Mouse (Mus musculus): ENCODE results near the gene Slc7a6. TPM values are rescaled to one million over a fixed set of nuclear protein-coding genes. Genes with fewer than 3 reads are reported as not detected.
"Not testable (repeated sequence)": the region's sequence is repeated elsewhere in the genome, so short reads cannot be mapped to it uniquely, and the experiment has no call there.

Slc7a6 gene
- polyA plus RNA-seq, 1 experiment from 2014 or later, result 63.8 TPM

- no peaks in the 10 kb centered on the region for H3K9me3 ChIP-seq
- peaks cover 83% of the 10 kb centered on the region for H3K36me3 ChIP-seq
Measured at GRCm38 (mm10) chr8:106198741-106199140, 30.1 kb downstream of the Slc7a6 start.

DNA sequence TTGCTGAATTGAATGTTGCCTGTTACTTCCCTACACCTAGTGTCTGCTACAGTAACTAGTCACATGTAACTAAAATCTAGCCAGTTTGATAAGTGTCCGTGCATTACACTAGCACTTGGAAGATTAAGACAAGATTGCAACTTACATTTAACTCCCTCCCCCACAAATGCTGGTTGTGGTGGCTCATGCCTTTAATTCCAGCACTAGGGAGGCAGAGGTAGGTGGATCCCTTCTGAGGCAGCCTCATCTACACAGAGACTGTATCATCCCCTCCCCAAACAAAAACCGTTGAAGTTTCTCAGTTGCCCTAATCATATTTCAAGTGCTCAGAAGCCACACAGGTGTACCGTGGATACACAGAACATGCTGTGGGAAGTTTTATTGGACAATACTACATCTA, 30.9 kb downstream of the Slc7a6 start:
- not testable (repeated sequence) for H3K4me2 ChIP-seq (replicated peaks); H3K4me3 ChIP-seq; H3K4me1 ChIP-seq; ATAC-seq (ENCODE audit: low FRiP score, low read depth); H3K27ac ChIP-seq (replicated peaks); H3K27me3 ChIP-seq; H3K9ac ChIP-seq (replicated peaks); H3K9me3 ChIP-seq
- H3K36me3 ChIP-seq, result peaks cover 81% of the 10 kb centered on the region
- WGBS, result 89% methylated on average over 3 of the region's 3 CpGs

More at GRCm38 (mm10) chr8:106198741-106199140, 30.1 kb downstream of the Slc7a6 start:
- Histone ChIP-seq H3K9ac (replicated peaks) (no peak overlapping the region), H3K4me1 (peaks cover 3% of the 10 kb centered on the region; the same call in 1 of the 2 replicates), H3K27me3 (no peaks in the 10 kb centered on the region), H3K4me2 (replicated peaks) (no peak overlapping the region), H3K4me3 (no peak overlapping the region), H3K27ac (replicated peaks) (no peak overlapping the region)
- no peak for ATAC-seq (ENCODE audit: low FRiP score, low read depth)
- 9% methylated on average over 1 of the region's 1 CpGs for WGBS

DNA sequence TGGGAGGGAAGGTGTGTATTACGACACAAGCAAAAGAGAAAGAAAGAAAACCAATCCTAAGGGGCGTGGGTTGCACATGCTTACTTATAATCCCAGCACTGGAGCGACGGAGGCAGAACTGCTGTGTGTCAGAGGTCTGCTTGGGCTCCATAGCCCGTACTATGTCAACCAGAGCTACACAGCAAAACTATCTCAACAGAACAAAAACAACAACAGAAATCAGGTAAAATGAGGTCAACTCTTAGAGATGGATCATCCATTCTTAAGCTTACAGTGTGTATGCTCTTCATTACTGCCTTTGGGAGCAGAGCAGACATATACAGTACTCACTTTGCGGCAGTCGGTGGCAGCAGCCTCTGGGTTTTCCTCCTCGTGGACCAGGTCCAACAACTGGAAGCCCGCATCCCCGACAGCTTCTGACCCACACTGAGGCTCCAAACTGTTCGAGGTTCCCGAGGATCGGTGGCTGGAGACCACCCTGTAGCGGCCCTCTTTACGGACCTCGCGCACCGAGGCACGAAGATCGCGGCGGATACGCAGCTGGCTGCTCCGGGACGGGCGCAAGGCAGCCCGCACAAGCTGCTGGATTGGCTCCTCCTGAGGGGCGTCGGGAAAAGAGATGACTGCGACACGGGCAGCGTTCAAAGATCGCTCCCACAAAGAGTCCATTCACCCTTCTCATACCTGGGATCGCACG, 41.5 kb downstream of the Slc7a6 start:
- H3K9me3 ChIP-seq, result no peaks in the 10 kb centered on the region
- peaks cover 14% of the 10 kb centered on the region for H3K4me1 ChIP-seq
- H3K27ac ChIP-seq (replicated peaks), result peak overlapping the region; percentile 92
- peaks cover 40% of the 10 kb centered on the region for H3K36me3 ChIP-seq
- H3K27me3 ChIP-seq, result no peaks in the 10 kb centered on the region
- peak overlapping the region; percentile 83 for H3K4me3 ChIP-seq
- WGBS, result under 1% methylated on average over 35 of the region's 35 CpGs
- peak overlapping the region; percentile 87 for H3K4me2 ChIP-seq (replicated peaks)
- peak; percentile 71 for ATAC-seq (ENCODE audit: low FRiP score, low read depth)
- peak overlapping the region; percentile 90 for H3K9ac ChIP-seq (replicated peaks)

DNA sequence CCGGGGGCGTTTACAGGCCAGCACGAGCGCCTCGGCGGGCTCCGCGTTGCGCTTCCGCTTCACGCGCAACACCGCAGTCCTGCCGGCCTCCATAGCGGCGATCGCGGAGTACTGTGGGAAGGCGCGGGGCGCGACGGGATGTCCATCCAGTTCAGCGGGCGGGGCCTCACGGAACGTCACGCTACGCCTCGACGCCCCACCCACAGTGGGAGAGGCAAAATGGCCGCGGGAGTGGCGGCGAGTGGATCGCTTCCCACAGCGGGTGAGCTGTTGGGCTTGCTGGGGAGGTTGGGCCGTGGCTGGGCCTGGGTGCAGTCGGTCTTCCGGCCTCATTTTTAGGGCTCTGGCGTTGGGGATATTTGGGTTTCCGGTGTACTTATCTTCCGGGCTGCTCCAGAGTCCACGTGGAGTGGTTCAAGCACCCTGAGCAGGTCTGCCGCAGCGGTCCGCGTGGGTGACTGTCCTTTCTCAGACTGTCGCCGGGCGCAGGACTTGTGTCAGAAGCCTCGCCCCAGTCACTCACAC, 42.2 kb downstream of the Slc7a6 start, which contains the start of the genes Slc7a6os and Prmt7:
Slc7a6os (minus strand) TSS at position 115 of the 525 bp plus-strand sequence.
Prmt7 (plus strand) TSS at position 116 of the 525 bp plus-strand sequence.
- Histone ChIP-seq H3K9me3 (no peaks in the 10 kb centered on the region), H3K4me2 (replicated peaks) (peak within 1 kb of the TSS; percentile 87), H3K4me3 (peak within 1 kb of the TSS; percentile 83), H3K27me3 (no peaks in the 10 kb centered on the region), H3K4me1 (peaks cover 14% of the 10 kb centered on the region), H3K36me3 (peaks cover 40% of the 10 kb centered on the region), H3K9ac (replicated peaks) (peak within 1 kb of the TSS; percentile 90), H3K27ac (replicated peaks) (peak within 1 kb of the TSS; percentile 92)
- ATAC-seq (ENCODE audit: low FRiP score, low read depth), result peak; percentile 96
- under 1% methylated on average over 52 of the region's 52 CpGs for WGBS

- Histone ChIP-seq H3K9me3 (no peaks in the 10 kb centered on the region), H3K4me2 (replicated peaks) (peak overlapping the region; percentile 87), H3K27ac (replicated peaks) (peak overlapping the region; percentile 92), H3K36me3 (peaks cover 43% of the 10 kb centered on the region), H3K9ac (replicated peaks) (peak overlapping the region; percentile 90), H3K27me3 (no peaks in the 10 kb centered on the region), H3K4me1 (peaks cover 14% of the 10 kb centered on the region), H3K4me3 (peak overlapping the region; percentile 83)
- ATAC-seq (ENCODE audit: low FRiP score, low read depth), result 0 out of 2 replicates have a peak, but pooled peaks have one; percentile 4
- WGBS, result 5% methylated on average over 13 of the region's 13 CpGs
Measured at GRCm38 (mm10) chr8:106211421-106211820, 42.8 kb downstream of the Slc7a6 start.

DNA sequence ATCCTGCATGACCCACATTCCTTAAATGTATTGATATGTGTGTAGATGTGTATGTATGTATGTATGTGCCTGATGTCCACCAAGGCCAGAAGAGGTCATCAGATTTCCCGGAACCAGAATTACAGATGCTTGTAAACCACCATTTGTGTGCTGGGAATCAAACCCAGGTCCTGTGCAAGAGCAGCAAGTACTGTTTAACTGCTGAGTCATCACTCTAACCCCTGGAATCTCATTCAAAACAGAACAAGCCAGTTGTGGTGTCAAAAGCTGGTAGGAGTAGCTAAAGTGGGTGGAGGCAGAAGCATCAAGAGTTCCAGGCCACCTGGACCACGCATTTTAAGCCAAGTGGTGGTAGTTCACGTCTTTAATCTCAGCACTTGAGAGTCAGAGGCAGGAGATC, 45.3 kb downstream of the Slc7a6 start:
- no peak overlapping the region for H3K9ac ChIP-seq (replicated peaks)
- H3K27me3 ChIP-seq, result no peaks in the 10 kb centered on the region
- H3K4me2 ChIP-seq (replicated peaks), result no peak overlapping the region
- H3K27ac ChIP-seq (replicated peaks), result no peak overlapping the region
- H3K9me3 ChIP-seq, result no peaks in the 10 kb centered on the region
- ATAC-seq (ENCODE audit: low FRiP score, low read depth), result no peak
- WGBS, result 91% methylated on average over 3 of the region's 3 CpGs
- peaks cover 14% of the 10 kb centered on the region for H3K4me1 ChIP-seq
- H3K36me3 ChIP-seq, result peaks cover 55% of the 10 kb centered on the region
- H3K4me3 ChIP-seq, result no peak overlapping the region

DNA sequence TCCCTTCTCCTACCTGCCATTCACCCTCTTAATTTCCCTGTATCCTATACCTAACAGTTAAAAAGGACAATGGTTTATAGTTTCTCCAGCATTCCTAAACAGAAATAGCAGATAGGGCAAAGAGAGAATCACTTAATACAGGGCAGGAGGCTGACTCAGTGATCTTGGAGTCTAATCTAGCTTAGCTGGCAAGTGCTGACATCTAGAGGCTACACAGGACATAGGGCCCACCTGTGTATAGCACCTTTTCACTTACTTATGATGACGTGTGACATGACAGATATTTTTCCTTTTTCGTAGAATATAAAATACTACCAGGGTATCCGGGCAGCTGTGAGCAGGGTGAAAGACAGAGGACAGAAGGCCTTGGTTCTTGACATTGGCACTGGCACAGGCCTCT, 51.0 kb downstream of the Slc7a6 start:
- no peak overlapping the region for H3K4me2 ChIP-seq (replicated peaks)
- H3K4me1 ChIP-seq, result no peaks in the 10 kb centered on the region
- H3K36me3 ChIP-seq, result peaks cover 82% of the 10 kb centered on the region
- 96% methylated on average over 3 of the region's 3 CpGs for WGBS
- H3K4me3 ChIP-seq, result no peak overlapping the region
- H3K27ac ChIP-seq (replicated peaks), result no peak overlapping the region
- H3K9me3 ChIP-seq, result no peaks in the 10 kb centered on the region
- no peak for ATAC-seq (ENCODE audit: low FRiP score, low read depth)
- H3K27me3 ChIP-seq, result no peaks in the 10 kb centered on the region
- no peak overlapping the region for H3K9ac ChIP-seq (replicated peaks)

GRCm38 (mm10) chr8:106226589-106226988, 57.9 kb downstream of the Slc7a6 start:
- WGBS, result 47% methylated on average over 9 of the region's 9 CpGs
- no peak overlapping the region for H3K27ac ChIP-seq (replicated peaks)

DNA sequence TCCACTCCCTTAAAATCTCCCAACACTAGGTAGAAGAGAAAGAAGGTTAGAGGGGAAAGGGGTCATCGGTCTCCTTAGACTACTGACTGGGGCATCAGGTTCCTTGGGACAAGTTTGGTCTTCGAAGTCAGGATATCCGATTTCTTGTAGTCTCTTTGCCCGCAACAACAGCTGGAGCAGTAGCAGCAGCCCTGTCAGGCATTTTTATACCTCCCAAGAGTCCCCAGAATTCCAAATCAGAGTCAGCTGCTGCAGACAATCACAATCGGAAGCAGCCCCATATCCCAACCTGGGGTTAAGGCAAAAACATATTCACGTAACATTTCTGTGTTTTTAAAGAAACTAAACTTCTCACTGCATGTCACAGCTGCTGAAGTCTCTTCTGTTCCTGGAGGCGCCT, 62.9 kb downstream of the Slc7a6 start:
- 91% methylated on average over 7 of the region's 7 CpGs for WGBS
- Histone ChIP-seq H3K27ac (replicated peaks) (no peak overlapping the region), H3K4me3 (no peak overlapping the region), H3K36me3 (peaks cover 68% of the 10 kb centered on the region), H3K9ac (replicated peaks) (no peak overlapping the region), H3K27me3 (no peaks in the 10 kb centered on the region), H3K9me3 (no peaks in the 10 kb centered on the region), H3K4me1 (no peaks in the 10 kb centered on the region), H3K4me2 (replicated peaks) (no peak overlapping the region)
- no peak for ATAC-seq (ENCODE audit: low FRiP score, low read depth)

More at GRCm38 (mm10) chr8:106226589-106226988, 57.9 kb downstream of the Slc7a6 start:
- H3K27me3 ChIP-seq, result no peaks in the 10 kb centered on the region
- H3K4me2 ChIP-seq (replicated peaks), result no peak overlapping the region
- no peak for ATAC-seq (ENCODE audit: low FRiP score, low read depth)
- H3K4me3 ChIP-seq, result no peak overlapping the region
- H3K4me1 ChIP-seq, result no peaks in the 10 kb centered on the region
- no peaks in the 10 kb centered on the region for H3K9me3 ChIP-seq
- H3K36me3 ChIP-seq, result peaks cover 66% of the 10 kb centered on the region
- no peak overlapping the region for H3K9ac ChIP-seq (replicated peaks)

GRCm38 (mm10) chr8:106232751-106233150, 64.1 kb downstream of the Slc7a6 start:
- H3K4me1 ChIP-seq, result no peaks in the 10 kb centered on the region
- H3K4me3 ChIP-seq, result no peak overlapping the region
- peaks cover 72% of the 10 kb centered on the region for H3K36me3 ChIP-seq
- H3K9ac ChIP-seq (replicated peaks), result no peak overlapping the region
- no peaks in the 10 kb centered on the region for H3K9me3 ChIP-seq
- H3K4me2 ChIP-seq (replicated peaks), result no peak overlapping the region
- no peak for ATAC-seq (ENCODE audit: low FRiP score, low read depth)
- H3K27me3 ChIP-seq, result no peaks in the 10 kb centered on the region
- no peak overlapping the region for H3K27ac ChIP-seq (replicated peaks)
- WGBS, result 83% methylated on average over 3 of the region's 3 CpGs

DNA sequence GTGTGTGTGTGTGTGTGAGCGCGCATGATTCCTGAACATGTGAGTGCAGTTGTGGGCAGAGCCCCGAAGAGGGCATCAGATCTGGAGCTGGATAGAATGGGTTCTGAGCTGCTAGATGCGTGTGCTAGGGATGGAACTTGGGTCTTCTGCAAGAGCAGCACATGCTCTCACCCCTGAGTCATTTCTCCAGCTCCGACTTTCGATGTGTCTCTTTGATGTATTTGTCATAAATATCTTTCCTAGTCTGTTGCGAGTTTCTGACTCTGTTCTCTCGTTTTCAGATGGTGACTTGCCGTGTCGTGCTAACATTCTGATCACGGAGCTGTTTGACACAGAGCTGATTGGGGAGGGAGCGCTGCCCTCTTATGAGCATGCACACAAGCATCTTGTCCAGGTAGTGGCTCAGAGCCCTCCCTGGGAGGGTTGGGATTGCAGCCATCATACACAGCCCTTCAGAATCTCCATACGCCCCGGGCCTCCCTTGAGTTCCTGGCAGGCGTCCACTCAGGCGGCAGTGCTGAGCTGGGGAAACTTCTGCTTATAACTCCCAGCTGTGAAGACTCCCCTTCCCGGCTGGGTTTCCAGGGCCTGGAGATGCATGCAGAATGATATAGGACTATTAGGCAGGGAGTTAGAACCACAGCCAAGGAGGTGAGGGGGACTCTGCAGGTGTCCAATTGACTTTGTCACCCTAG, 66.1 kb downstream of the Slc7a6 start:
- WGBS, result 94% methylated on average over 17 of the region's 17 CpGs
- ATAC-seq (ENCODE audit: low FRiP score, low read depth), result no peak

GRCm38 (mm10) chr8:106237106-106237505, 68.4 kb downstream of the Slc7a6 start:
- H3K4me1 ChIP-seq, result no peaks in the 10 kb centered on the region
- no peak overlapping the region for H3K4me2 ChIP-seq (replicated peaks)
- H3K9me3 ChIP-seq, result no peaks in the 10 kb centered on the region
- no peak overlapping the region for H3K4me3 ChIP-seq
- no peak overlapping the region for H3K27ac ChIP-seq (replicated peaks)
- H3K36me3 ChIP-seq, result peaks cover 79% of the 10 kb centered on the region
- H3K9ac ChIP-seq (replicated peaks), result no peak overlapping the region
- no peaks in the 10 kb centered on the region for H3K27me3 ChIP-seq
- no peak for ATAC-seq (ENCODE audit: low FRiP score, low read depth)
- WGBS, result 98% methylated on average over 5 of the region's 5 CpGs

More for the DNA sequence above, 66.1 kb downstream of the Slc7a6 start:
- no peak overlapping the region for H3K4me2 ChIP-seq (replicated peaks)
- no peaks in the 10 kb centered on the region for H3K4me1 ChIP-seq
- H3K27me3 ChIP-seq, result no peaks in the 10 kb centered on the region
- no peaks in the 10 kb centered on the region for H3K9me3 ChIP-seq
- H3K27ac ChIP-seq (replicated peaks), result no peak overlapping the region
- no peak overlapping the region for H3K9ac ChIP-seq (replicated peaks)
- H3K4me3 ChIP-seq, result no peak overlapping the region
- peaks cover 73% of the 10 kb centered on the region for H3K36me3 ChIP-seq
